Mouse (Mus musculus): ENCODE measurements around the gene Nol12. TPM values are rescaled to one million over a fixed set of nuclear protein-coding genes. Genes with fewer than 3 reads are reported as not detected.
A peak's percentile ranks its signal among the peaks of the same experiment; 100 is the strongest.

The Nol12 gene
- polyA plus RNA-seq, 1 experiment from 2014 or later = 20.3 TPM

DNA sequence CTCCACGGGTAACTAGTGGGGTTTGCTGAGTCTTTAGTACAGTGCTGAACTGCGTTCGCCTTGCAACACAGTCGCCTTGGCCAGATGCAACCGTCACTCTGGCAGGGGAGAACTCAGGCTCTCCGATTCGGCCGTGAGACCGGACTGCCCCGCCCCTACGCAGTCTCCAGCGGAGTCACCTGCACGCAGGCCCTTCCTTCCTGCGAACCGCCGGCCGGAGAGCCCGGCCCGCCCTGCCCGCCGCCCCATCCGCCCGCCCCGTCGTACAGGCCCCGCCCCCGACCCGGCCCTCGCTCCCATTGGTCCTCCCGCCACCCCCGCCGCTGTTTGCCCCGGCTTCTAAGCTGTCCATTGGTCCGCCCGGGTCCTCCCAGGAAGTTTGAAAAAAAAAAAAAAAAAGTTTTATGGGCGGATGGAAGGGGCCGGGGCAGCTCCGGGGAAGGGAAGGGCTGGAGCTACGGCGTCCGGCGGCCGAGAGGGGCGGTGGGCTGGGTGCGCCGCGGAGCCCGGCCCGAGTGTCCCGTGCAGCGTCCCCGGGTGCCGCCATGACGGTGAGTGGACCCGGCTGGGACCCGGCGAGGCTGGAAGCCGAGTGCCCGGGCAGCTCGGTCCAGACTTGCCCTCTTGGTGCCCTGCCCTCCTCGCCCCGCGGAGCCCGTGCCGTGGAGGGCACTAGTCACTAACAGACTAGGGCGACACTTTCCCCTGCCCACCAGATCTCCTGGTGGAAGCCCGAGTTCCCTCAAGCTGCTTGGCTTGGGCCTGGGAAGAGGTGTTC is 48.1 kb downstream of the Nol12 start:
- H3K27ac ChIP-seq (ENCODE audit: low read depth) = peak overlapping the region; percentile 98
- ATAC-seq (peak; percentile 90), DNase-seq (peak; percentile 97)
- under 1% methylated on average over 58 of the region's 67 CpGs for WGBS (ENCODE audit: insufficient replicate concordance)
- no peaks in the 10 kb centered on the region for H3K9me3 ChIP-seq (ENCODE audit: low read length)
- H3K27me3 ChIP-seq (ENCODE audit: insufficient read depth, low read length) = no peaks in the 10 kb centered on the region
- peak overlapping the region; percentile 98 for H3K4me3 ChIP-seq (ENCODE audit: low read depth, low read length)
- peak overlapping the region; percentile 98 for H3K9ac ChIP-seq (replicated peaks)
- peak overlapping the region; percentile 96 for H3K4me2 ChIP-seq (ENCODE audit: low read depth, low read length)
- peaks cover 48% of the 10 kb centered on the region for H3K4me1 ChIP-seq (ENCODE audit: insufficient read depth)
- TF ChIP-seq EP300 (IDR thresholded peaks at IDR 0.05; ENCODE audit: low read depth) (no peak; the same call in 1 of the 2 replicates), CTCF (IDR thresholded peaks at IDR 0.05; ENCODE audit: low read depth) (no peak)
- no peaks in the 10 kb centered on the region; the same call in 1 of the 2 replicates for H3K36me3 ChIP-seq (replicated peaks; ENCODE audit: insufficient read depth, low read length)

DNA sequence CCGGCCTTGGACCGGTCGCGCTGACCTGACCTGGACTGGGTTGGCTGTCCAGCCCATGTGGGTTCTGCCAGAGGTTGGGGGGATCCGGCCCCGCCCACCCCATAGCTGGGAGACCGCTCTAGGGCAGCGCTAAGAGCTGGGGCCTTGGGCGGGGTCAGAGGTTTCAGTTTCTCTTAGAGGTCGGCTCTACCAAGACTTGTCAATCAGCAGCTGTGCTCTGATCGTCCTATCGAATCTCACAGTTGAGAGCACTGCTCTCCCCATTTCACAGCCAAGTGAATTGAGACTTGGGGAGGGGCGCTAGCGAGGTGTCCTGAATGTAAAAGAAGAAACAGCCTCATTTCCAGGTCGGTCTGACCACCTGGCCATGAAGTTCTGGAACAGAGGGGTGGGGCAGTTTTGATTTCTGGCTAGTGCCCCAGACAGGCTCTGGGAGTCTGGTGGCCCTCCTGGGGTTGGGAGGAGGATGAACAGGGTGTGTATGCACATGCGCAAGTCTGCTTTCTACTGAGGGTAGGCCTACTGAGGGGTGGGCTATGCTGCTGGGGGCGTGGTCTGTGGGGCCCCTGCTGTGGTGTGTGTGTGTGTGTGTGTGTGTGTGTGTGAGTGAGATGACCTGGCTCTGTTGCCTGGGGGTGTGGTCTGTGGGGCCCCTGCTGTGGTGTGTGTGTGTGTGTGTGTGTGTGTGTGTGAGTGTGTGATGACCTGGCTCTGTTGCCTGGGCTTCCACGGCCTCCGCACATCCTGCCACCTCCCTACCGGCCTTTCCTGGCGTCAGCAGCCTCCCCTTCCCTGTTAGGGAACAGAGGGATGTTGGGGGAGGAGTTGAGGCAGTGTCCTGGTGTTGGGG is 48.9 kb downstream of the Nol12 start:
- Histone ChIP-seq H3K4me1 (ENCODE audit: insufficient read depth) (peaks cover 41% of the 10 kb centered on the region), H3K9ac (replicated peaks) (peak overlapping the region; percentile 98)
- ATAC-seq = peak; percentile 44

DNA sequence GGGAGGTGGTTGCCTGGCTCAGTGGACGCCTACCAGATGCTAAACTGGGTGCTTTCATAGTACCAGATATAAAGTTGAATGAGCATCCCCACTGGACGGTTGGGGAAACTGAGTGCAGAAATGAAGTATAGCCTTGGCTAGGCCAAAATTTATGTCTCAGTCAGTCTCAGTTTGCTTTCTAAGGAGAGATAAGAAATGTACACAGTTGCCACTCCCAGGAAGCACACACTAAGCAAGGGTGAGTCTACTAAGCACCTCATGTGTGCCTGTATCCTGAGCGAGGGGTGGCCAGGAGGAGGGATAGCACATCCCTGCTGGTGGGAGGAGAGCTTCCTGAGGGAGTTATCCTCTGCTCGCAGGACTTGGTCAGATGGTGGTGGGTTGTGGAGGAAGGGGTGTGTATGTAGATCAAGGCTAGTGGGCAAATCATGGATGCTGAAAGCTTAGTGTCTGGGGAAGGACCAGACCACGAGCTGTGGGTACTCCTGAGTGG is 49.6 kb downstream of the Nol12 start:
- no peak for DNase-seq
- no peaks in the 10 kb centered on the region for H3K27me3 ChIP-seq (ENCODE audit: insufficient read depth, low read length)
- WGBS (ENCODE audit: insufficient replicate concordance) = 36% methylated on average over 5 of the region's 5 CpGs
- TF ChIP-seq CTCF (IDR thresholded peaks at IDR 0.05; ENCODE audit: low read depth) = no peak
- no peak for TF ChIP-seq EP300 (IDR thresholded peaks at IDR 0.05; ENCODE audit: low read depth)
- H3K9me3 ChIP-seq (ENCODE audit: low read length) = no peaks in the 10 kb centered on the region
- H3K4me2 ChIP-seq (ENCODE audit: low read depth, low read length) = peak overlapping the region; percentile 96
- peaks cover 37% of the 10 kb centered on the region for H3K4me1 ChIP-seq (ENCODE audit: insufficient read depth)
- H3K9ac ChIP-seq (replicated peaks) = no peak overlapping the region
- H3K27ac ChIP-seq (ENCODE audit: low read depth) = 0 out of 2 replicates have a peak overlapping the region, but pooled peaks have one; percentile 8
- peaks cover 7% of the 10 kb centered on the region for H3K36me3 ChIP-seq (replicated peaks; ENCODE audit: insufficient read depth, low read length)
- no peak for ATAC-seq
- H3K4me3 ChIP-seq (ENCODE audit: low read depth, low read length) = peak overlapping the region; percentile 98

More for the DNA sequence above, 48.9 kb downstream of the Nol12 start:
- Histone ChIP-seq H3K4me2 (ENCODE audit: low read depth, low read length) (peak overlapping the region; percentile 96), H3K27me3 (ENCODE audit: insufficient read depth, low read length) (no peaks in the 10 kb centered on the region), H3K36me3 (replicated peaks; ENCODE audit: insufficient read depth, low read length) (peaks cover 4% of the 10 kb centered on the region), H3K4me3 (ENCODE audit: low read depth, low read length) (peak overlapping the region; percentile 98), H3K9me3 (ENCODE audit: low read length) (no peaks in the 10 kb centered on the region), H3K27ac (ENCODE audit: low read depth) (peak overlapping the region; percentile 98)
- 2% methylated on average over 18 of the region's 21 CpGs for WGBS (ENCODE audit: insufficient replicate concordance)
- DNase-seq = peak; percentile 80
- TF ChIP-seq CTCF (IDR thresholded peaks at IDR 0.05; ENCODE audit: low read depth) (no peak), EP300 (IDR thresholded peaks at IDR 0.05; ENCODE audit: low read depth) (no peak)

DNA sequence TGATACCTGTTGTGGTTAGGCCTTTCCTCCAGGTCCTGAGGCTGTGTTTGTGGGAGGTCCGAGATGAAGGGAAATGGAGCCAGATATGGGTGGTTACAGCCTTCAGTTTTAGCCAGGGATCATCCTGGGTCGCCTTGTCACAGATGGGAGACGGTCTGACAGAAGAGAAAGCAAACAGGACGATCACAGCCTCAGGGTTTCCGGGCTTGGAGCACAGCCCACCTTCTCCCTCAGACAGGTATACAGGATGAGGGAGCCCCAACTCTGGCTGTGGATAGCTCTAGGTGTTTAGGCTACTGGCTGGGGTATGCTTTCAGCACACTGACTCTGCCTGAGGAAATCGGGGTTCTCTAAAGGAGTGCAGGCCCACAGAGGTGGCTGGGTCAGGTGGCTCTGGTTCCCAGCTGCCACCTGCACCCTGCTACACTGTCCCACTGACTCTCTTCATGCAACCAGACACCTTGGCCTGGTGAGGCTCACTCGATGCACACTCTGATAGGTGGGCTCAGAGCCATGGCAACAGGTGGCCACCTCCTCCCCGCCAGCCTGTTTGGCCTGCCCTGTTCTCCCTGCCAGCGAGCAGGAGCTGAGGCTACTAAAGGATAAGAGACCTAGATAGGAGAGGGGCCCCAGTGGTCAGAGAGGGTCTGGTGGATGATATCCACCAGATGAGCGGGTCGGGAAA is 51.9 kb downstream of the Nol12 start:
- Histone ChIP-seq H3K4me3 (ENCODE audit: low read depth, low read length) (no peak overlapping the region), H3K27ac (ENCODE audit: low read depth) (no peak overlapping the region), H3K27me3 (ENCODE audit: insufficient read depth, low read length) (no peaks in the 10 kb centered on the region), H3K4me2 (ENCODE audit: low read depth, low read length) (no peak overlapping the region), H3K9me3 (ENCODE audit: low read length) (no peaks in the 10 kb centered on the region), H3K9ac (replicated peaks) (no peak overlapping the region), H3K4me1 (ENCODE audit: insufficient read depth) (peaks cover 26% of the 10 kb centered on the region), H3K36me3 (replicated peaks; ENCODE audit: insufficient read depth, low read length) (peaks cover 26% of the 10 kb centered on the region)
- WGBS (ENCODE audit: insufficient replicate concordance) = 70% methylated on average over 11 of the region's 11 CpGs
- TF ChIP-seq CTCF (IDR thresholded peaks at IDR 0.05; ENCODE audit: low read depth) (no peak), EP300 (IDR thresholded peaks at IDR 0.05; ENCODE audit: low read depth) (no peak)
- DNase-seq = no peak
- no peak for ATAC-seq

DNA sequence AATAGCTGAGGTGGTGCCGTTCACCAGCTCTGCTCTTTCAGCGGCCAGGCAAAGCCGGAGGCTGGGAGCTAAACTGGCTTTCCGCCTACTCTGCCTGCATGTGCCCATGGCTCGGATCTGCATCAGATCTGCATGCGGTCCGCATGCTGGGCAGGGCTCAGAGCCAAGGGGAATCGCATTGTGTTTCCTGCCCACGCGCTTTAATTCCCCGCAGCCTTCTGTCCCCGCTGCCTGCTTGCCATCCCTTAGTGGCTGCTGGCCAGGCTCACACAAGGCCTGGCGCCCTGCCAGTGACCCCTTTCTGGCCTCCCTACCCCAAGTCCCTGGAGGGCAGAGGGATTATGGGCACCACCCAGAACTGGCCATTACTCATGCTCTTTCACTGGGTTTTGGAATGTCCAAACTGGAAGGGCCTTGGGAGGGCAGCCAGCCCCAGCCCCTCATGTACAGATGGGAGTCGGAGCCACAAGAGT is 53.8 kb downstream of the Nol12 start:
- H3K27me3 ChIP-seq (ENCODE audit: insufficient read depth, low read length) = no peaks in the 10 kb centered on the region
- no peak overlapping the region for H3K27ac ChIP-seq (ENCODE audit: low read depth)
- no peak overlapping the region for H3K9ac ChIP-seq (replicated peaks)
- DNase-seq (no peak), ATAC-seq (no peak)
- H3K4me2 ChIP-seq (ENCODE audit: low read depth, low read length) = no peak overlapping the region
- no peak overlapping the region for H3K4me3 ChIP-seq (ENCODE audit: low read depth, low read length)
- TF ChIP-seq CTCF (IDR thresholded peaks at IDR 0.05; ENCODE audit: low read depth) = no peak
- TF ChIP-seq EP300 (IDR thresholded peaks at IDR 0.05; ENCODE audit: low read depth) = no peak
- 82% methylated on average over 14 of the region's 14 CpGs for WGBS (ENCODE audit: insufficient replicate concordance)
- H3K9me3 ChIP-seq (ENCODE audit: low read length) = no peaks in the 10 kb centered on the region
- H3K4me1 ChIP-seq (ENCODE audit: insufficient read depth) = peaks cover 17% of the 10 kb centered on the region
- peaks cover 45% of the 10 kb centered on the region for H3K36me3 ChIP-seq (replicated peaks; ENCODE audit: insufficient read depth, low read length)

Data from liver, postnatal 0 days (tissue).